Mouse (Mus musculus): Measurements from ENCODE around the gene Eya2. TPM values are rescaled to one million over a fixed set of nuclear protein-coding genes. Genes with fewer than 3 reads are reported as not detected.

The Eya2 gene
- polyA plus RNA-seq, 1 experiment from 2014 or later: 36.7 TPM

DNA sequence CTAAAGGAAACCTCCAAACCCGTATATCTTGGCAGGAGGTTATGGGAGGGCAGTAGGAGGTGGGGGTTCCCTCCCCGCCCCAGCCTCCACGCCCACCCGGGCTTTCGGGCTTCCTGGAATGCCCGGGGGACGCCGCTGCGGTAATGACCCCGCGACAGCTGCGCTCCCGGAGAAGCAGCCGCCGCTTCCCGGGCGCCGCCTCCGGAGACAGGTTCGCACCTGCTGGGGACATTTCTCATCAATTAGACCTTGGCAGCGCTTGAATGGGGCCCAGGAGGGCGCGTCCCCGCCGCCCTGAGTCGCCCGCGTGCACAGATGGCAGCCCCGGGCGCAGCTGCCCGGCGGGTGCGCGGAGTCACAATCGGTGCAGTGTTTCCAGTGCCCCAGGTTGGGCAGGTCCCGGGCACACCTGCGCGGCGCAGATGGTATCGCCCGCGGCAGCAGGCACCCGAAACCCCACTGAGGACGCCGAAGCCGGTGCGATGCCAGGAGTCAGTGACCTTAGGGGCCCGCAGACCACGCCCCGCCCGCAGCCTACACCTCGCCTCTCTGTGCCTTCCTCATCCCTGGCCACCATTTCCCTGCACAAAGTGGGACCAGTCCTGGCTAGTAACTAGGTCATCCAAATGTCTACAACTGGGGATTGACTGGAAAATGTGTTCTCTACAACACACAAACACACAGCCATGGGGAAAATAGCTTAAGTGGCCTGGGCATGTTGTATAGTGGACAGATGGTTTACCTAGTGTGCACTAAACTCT lies 31.4 kb upstream of the Eya2 start:
- Histone ChIP-seq H3K27me3 (replicated peaks) (peaks cover 6% of the 10 kb centered on the region; the same call in 1 of the 2 replicates), H3K4me1 (peaks cover 24% of the 10 kb centered on the region), H3K4me3 (peak overlapping the region; percentile 36), H3K4me2 (replicated peaks) (peak overlapping the region; percentile 81), H3K27ac (peak overlapping the region; percentile 26; the same call in 1 of the 2 replicates), H3K9me3 (no peaks in the 10 kb centered on the region), H3K9ac (peak overlapping the region; percentile 42), H3K36me3 (no peaks in the 10 kb centered on the region)
- under 1% methylated on average over 52 of the region's 52 CpGs for WGBS
- peak; percentile 78 for ATAC-seq (ENCODE audit: low FRiP score, low read depth)

DNA sequence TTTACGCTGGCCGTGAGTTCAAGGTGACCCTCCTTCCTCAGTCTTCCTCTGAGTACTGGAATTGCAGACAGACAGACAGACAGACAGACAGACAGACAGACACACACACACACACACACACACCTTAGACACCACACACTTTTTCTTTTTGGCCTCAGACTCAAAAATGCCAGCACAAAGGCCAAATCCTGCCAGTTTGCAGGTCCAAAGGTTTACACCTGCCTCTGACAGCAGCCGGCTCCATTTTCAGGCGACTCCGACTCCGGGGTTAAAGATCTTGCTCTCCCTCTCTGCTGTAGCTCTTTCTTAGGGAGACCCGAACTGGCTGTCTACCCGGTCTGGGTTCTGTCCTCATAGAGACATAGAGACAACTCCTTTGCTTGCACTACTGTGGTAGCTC lies 30.7 kb upstream of the Eya2 start:
- Histone ChIP-seq H3K27ac (peak overlapping the region; percentile 26; the same call in 1 of the 2 replicates), H3K4me1 (peaks cover 21% of the 10 kb centered on the region), H3K27me3 (replicated peaks) (peaks cover 6% of the 10 kb centered on the region; the same call in 1 of the 2 replicates), H3K4me2 (replicated peaks) (peak overlapping the region; percentile 81), H3K36me3 (no peaks in the 10 kb centered on the region), H3K9ac (no peak overlapping the region), H3K4me3 (no peak overlapping the region), H3K9me3 (no peaks in the 10 kb centered on the region)
- WGBS: 60% methylated on average over 8 of the region's 8 CpGs
- no peak for ATAC-seq (ENCODE audit: low FRiP score, low read depth)

DNA sequence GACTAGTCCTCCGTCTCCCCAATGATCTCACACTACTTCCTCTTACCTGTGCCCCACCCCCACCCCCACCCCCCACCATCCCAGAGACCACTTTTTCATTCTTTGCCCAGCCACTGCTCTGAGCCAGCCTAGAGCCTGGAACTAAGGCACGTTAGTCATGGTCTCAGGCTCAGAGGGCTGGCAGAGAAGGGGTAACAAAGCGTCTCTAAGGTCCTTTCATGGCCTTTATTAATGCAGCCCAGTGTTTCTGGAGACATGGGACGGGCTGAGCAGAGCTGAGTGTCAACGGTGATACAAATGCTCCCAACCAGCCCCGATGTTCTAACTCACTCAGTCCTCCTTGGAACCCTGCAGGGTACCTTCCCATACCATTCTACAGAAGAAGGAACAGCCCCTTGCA lies 30.2 kb upstream of the Eya2 start:
- Histone ChIP-seq H3K4me2 (replicated peaks) (no peak overlapping the region), H3K4me3 (no peak overlapping the region), H3K4me1 (peaks cover 20% of the 10 kb centered on the region), H3K27ac (peak overlapping the region; percentile 43; the same call in 1 of the 2 replicates), H3K36me3 (no peaks in the 10 kb centered on the region), H3K27me3 (replicated peaks) (peaks cover 6% of the 10 kb centered on the region; the same call in 1 of the 2 replicates), H3K9ac (no peak overlapping the region), H3K9me3 (no peaks in the 10 kb centered on the region)
- peak; percentile 78 for ATAC-seq (ENCODE audit: low FRiP score, low read depth)
- 13% methylated on average over 6 of the region's 6 CpGs for WGBS

DNA sequence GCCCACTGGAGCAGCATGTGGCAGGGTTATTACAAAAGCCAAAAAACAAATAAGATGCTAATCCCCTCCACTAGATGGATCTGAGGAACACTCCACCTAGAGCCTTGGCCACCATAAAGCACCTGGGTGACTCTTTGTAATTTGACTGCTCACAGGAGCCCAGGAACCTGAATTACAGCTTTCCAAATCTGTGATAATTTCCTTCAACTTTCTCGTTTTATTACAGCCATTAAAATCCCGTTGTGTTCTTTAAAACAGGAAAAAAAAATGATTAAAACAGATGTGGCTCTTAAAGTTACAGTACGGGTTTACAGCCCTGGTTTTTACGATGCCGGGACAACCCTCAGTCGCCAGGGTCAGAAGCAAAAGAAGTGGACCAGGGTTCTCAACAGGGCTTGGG lies 27.9 kb upstream of the Eya2 start:
- peaks cover 6% of the 10 kb centered on the region; the same call in 1 of the 2 replicates for H3K27me3 ChIP-seq (replicated peaks)
- H3K4me3 ChIP-seq: no peak overlapping the region
- no peak overlapping the region for H3K4me2 ChIP-seq (replicated peaks)
- H3K4me1 ChIP-seq: peaks cover 20% of the 10 kb centered on the region
- no peaks in the 10 kb centered on the region for H3K9me3 ChIP-seq
- no peak overlapping the region for H3K9ac ChIP-seq
- H3K36me3 ChIP-seq: no peaks in the 10 kb centered on the region
- WGBS: 51% methylated on average over 6 of the region's 6 CpGs
- H3K27ac ChIP-seq: no peak overlapping the region
- ATAC-seq (ENCODE audit: low FRiP score, low read depth): no peak

DNA sequence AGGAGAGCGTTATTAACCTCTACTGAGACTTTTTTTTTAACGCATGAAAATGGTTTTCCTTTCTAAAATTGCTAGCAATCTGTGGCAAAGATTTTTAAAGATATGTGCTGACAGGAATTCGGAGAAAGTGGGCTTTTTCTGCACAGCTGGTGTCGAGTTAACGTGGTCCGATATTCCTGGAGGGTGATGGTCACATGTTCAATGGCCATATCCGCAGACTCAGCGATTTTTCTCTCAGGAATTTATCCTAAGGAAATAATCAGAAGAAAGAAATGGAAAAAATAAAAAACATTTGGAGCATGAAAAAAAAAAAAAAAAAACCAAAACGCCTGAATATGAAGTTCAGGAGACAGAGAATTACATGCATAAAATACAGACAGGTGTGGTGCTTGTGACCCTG lies 27.0 kb upstream of the Eya2 start:
- 78% methylated on average over 9 of the region's 9 CpGs for WGBS
- ATAC-seq (ENCODE audit: low FRiP score, low read depth): no peak
- no peak overlapping the region for H3K4me2 ChIP-seq (replicated peaks)

DNA sequence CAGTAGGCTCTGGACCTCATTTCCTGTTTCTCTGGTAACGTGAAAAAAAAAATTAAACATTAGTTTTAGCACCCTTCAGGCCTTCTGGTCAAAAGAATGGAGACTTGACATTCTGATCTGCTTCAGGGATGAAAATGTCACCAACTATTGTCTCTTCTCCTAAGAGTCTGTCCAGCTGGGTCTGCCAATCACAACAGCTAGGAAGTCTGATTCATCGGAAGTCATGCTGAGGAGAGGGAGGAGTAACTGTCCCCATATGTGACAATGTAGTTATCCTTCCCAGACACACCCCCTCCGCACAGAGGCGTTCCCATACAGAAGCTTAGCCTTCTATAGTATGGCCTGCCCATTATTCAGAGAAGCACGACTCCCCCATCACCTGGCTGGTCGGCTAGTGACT lies 25.9 kb upstream of the Eya2 start:
- Histone ChIP-seq H3K4me1 (peaks cover 11% of the 10 kb centered on the region), H3K4me3 (no peak overlapping the region), H3K27ac (no peak overlapping the region), H3K9me3 (no peaks in the 10 kb centered on the region), H3K27me3 (replicated peaks) (no peaks in the 10 kb centered on the region), H3K4me2 (replicated peaks) (no peak overlapping the region), H3K9ac (no peak overlapping the region), H3K36me3 (no peaks in the 10 kb centered on the region)
- no peak for ATAC-seq (ENCODE audit: low FRiP score, low read depth)
- 54% methylated on average over 6 of the region's 6 CpGs for WGBS

More for the DNA sequence above, 27.0 kb upstream of the Eya2 start:
- Histone ChIP-seq H3K36me3 (no peaks in the 10 kb centered on the region), H3K4me1 (peaks cover 20% of the 10 kb centered on the region), H3K9ac (no peak overlapping the region), H3K9me3 (no peaks in the 10 kb centered on the region), H3K27me3 (replicated peaks) (peaks cover 6% of the 10 kb centered on the region; the same call in 1 of the 2 replicates), H3K4me3 (no peak overlapping the region), H3K27ac (no peak overlapping the region)

DNA sequence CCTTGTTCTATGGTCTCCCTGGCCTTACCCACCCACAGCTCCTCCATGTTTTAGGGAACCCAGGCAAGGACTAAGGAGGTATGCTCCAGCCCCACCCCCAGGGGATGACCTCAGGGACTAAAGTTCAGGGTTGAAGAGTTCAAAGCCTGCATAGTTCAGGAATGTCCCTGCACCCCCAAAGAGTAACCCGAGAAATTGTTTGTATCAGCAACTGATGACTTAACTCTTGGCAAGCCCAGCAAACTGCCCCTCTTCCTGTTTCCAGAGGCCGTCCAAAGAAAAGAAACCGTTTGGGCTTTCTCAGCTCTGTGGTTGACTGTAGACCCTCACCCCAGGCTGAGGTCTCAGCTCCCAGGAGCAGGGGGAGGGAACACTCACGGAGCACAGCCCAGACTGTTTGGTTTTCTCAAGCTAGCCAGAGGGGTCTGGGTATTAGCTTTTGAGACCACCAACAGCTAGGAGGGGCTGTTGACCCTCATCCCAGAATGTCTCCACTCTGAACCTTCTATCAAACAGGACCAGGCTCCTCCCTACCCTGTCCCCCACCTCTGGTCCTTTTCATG lies 23.5 kb upstream of the Eya2 start:
- no peaks in the 10 kb centered on the region for H3K4me1 ChIP-seq
- no peak for ATAC-seq (ENCODE audit: low FRiP score, low read depth)
- no peak overlapping the region for H3K27ac ChIP-seq
- no peaks in the 10 kb centered on the region for H3K36me3 ChIP-seq
- H3K4me2 ChIP-seq (replicated peaks): no peak overlapping the region
- WGBS: 59% methylated on average over 4 of the region's 4 CpGs
- H3K9ac ChIP-seq: no peak overlapping the region
- H3K27me3 ChIP-seq (replicated peaks): no peaks in the 10 kb centered on the region
- no peaks in the 10 kb centered on the region for H3K9me3 ChIP-seq
- H3K4me3 ChIP-seq: no peak overlapping the region

DNA sequence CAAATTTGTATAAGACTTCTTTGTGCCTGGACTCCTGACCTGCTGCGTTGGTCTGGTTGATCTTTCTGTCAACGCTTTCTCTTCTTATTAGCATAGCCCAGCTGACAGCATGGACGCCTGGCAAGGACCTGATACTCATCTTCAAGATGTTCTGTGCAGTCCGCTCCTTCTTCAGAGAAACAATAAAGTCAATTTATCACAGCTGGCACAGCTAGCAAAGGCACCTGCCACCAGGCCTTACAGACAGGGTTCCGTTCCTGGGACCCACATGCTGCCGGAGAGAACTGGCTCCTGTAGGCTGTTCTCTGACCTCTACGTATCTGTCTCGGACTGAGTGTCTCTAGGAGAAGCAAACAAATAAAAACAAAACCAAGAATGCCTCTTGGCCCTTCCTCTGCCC lies 11.8 kb upstream of the Eya2 start:
- Histone ChIP-seq H3K4me2 (replicated peaks) (no peak overlapping the region), H3K9ac (no peak overlapping the region), H3K4me1 (no peaks in the 10 kb centered on the region), H3K27ac (no peak overlapping the region), H3K27me3 (replicated peaks) (no peaks in the 10 kb centered on the region), H3K36me3 (no peaks in the 10 kb centered on the region), H3K4me3 (no peak overlapping the region), H3K9me3 (no peaks in the 10 kb centered on the region)
- ATAC-seq (ENCODE audit: low FRiP score, low read depth): no peak
- 75% methylated on average over 8 of the region's 8 CpGs for WGBS

DNA sequence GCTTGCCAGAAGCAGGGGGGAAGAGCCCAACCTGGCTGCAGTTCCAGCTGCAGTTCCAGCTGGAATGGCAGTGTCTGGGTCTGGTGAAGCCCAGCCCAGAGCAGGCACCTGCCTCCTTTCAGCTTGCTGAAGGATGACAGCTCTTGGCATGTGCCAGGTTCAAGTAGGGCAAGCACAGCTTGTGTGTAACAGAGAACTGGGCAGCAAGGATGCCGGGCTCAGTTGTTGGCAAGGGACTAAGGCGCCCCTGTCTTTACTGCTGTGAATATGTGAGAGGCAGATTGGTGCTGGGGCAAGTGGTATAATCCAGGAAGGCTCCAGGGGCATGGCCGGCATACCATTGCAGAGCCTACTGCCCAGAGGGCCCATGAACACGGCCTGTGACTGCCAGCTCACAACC lies 11.3 kb upstream of the Eya2 start:
- Histone ChIP-seq H3K4me1 (no peaks in the 10 kb centered on the region), H3K27me3 (replicated peaks) (no peaks in the 10 kb centered on the region), H3K4me3 (no peak overlapping the region), H3K4me2 (replicated peaks) (no peak overlapping the region), H3K9me3 (no peaks in the 10 kb centered on the region), H3K27ac (no peak overlapping the region), H3K36me3 (no peaks in the 10 kb centered on the region), H3K9ac (no peak overlapping the region)
- WGBS: 88% methylated on average over 4 of the region's 4 CpGs
- no peak for ATAC-seq (ENCODE audit: low FRiP score, low read depth)

DNA sequence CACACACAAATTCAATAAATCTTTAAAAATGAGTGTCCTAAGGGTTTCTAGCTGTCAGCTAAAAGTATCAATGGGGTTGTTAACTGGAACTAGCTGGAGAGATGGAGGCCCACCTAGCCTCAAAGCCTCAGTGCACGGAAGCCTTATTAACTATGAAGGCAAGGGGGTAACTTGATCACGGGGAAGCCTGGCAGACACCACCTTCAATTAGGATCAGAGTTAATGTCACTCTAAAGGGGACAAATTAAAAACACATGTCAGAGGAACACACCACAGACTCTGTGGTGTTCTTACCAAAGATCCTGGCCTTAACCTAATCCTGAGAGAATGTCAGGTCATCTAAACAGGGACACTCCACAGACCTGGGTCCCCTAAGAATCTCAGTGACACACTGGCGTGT lies 10.3 kb upstream of the Eya2 start:
- no peak overlapping the region for H3K4me3 ChIP-seq
- H3K9me3 ChIP-seq: no peaks in the 10 kb centered on the region
- H3K27me3 ChIP-seq (replicated peaks): no peaks in the 10 kb centered on the region
- no peaks in the 10 kb centered on the region for H3K36me3 ChIP-seq
- no peaks in the 10 kb centered on the region for H3K4me1 ChIP-seq
- no peak overlapping the region for H3K27ac ChIP-seq
- WGBS: 73% methylated on average over 3 of the region's 3 CpGs
- no peak for ATAC-seq (ENCODE audit: low FRiP score, low read depth)
- no peak overlapping the region for H3K9ac ChIP-seq
- no peak overlapping the region for H3K4me2 ChIP-seq (replicated peaks)

DNA sequence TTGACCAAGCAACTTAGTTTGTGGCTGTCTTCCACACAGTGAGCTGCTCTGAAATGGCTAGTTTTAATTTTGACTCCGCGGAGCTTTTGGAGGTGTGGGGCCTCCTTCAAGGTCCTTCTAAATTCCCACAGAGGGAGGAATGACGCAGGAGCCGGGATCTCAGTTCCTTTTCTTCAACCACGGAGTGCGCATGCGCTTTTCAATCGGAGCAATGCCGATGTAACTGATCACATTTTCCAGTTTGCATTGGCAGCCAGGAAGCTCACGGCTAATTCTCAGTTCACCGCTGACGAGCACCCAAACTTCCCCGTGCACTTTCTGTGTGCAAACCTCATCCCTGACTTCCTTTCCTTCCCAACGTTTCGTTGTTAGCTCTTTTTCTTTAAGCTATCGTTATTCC lies 4.1 kb upstream of the Eya2 start:
- Histone ChIP-seq H3K4me3 (no peak overlapping the region), H3K36me3 (no peaks in the 10 kb centered on the region), H3K4me2 (replicated peaks) (no peak overlapping the region), H3K27me3 (replicated peaks) (peaks cover 12% of the 10 kb centered on the region), H3K27ac (no peak overlapping the region), H3K4me1 (peaks cover 8% of the 10 kb centered on the region; the same call in 1 of the 2 replicates), H3K9me3 (no peaks in the 10 kb centered on the region), H3K9ac (no peak overlapping the region)
- 90% methylated on average over 16 of the region's 16 CpGs for WGBS
- no peak for ATAC-seq (ENCODE audit: low FRiP score, low read depth)

DNA sequence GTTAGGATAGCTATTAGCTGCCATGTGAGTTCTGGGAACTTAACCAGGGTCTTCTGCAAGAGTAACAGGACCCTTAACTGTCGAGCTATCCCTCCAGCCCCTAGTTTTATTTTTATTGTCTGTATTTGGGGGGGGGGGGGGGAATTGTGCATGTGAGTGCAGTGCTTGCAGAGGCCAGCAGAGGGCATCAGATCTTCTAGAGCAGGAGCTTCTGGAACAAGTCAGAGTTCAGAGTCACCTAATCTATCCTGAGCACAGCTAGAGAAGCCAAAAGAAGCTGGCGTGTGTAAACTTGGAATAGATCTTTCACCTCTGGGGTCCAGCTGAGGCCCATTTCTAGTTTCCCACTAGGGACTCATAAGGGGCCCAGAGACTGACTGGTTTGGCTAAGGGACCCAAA lies 1.1 kb upstream of the Eya2 start:
- 78% methylated on average over 2 of the region's 2 CpGs for WGBS

More for the DNA sequence above, 1.1 kb upstream of the Eya2 start:
- Histone ChIP-seq H3K4me2 (replicated peaks) (no peak overlapping the region), H3K27me3 (replicated peaks) (peaks cover 12% of the 10 kb centered on the region), H3K27ac (no peak overlapping the region), H3K4me3 (no peak overlapping the region), H3K4me1 (peaks cover 28% of the 10 kb centered on the region), H3K9me3 (no peaks in the 10 kb centered on the region), H3K9ac (no peak overlapping the region), H3K36me3 (no peaks in the 10 kb centered on the region)
- no peak for ATAC-seq (ENCODE audit: low FRiP score, low read depth)
